Mouse (Mus musculus): ENCODE data around the gene Zc3h4. TPM values are rescaled to one million over a fixed set of nuclear protein-coding genes. Genes with fewer than 3 reads are reported as not detected.

Zc3h4 gene
- polyA plus RNA-seq, 1 experiment from 2014 or later: 7.0 TPM

GRCm38 (mm10) chr7:16465160-16465559 lies 64.5 kb downstream of the Zc3h4 start:
- H3K27me3 ChIP-seq (ENCODE audit: control insufficient read depth, insufficient read depth, low read depth, low read length): peaks cover 9% of the 10 kb centered on the region; the same call in 1 of the 2 replicates
- 4% methylated on average over 8 of the region's 8 CpGs for WGBS (ENCODE audit: insufficient replicate concordance)

DNA sequence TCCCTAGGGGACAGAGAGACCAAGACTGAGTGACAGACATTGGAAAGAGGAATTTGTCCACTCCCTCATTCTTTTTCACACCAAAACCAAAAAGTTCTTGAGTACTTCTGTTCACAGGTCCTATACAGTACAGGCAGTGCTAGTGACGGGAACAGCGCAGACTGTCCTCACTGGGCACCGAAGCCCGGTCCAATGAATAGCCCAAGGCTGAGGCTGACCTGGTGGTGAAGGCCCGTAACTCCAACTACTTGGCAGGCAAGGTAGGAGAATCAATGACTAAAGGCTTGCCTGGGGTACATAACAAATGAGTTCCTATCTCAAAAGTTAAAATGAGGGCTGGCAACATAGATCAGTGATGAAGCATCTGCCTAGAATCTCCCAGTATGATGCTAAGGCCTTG lies 64.9 kb downstream of the Zc3h4 start:
- 77% methylated on average over 5 of the region's 5 CpGs for WGBS (ENCODE audit: insufficient replicate concordance)
- H3K27ac ChIP-seq (ENCODE audit: low read length): no peak overlapping the region
- no peak for ATAC-seq (ENCODE audit: low read depth)
- no peak overlapping the region for H3K9ac ChIP-seq (ENCODE audit: low read depth, low read length)
- H3K27me3 ChIP-seq (ENCODE audit: control insufficient read depth, insufficient read depth, low read depth, low read length): peaks cover 9% of the 10 kb centered on the region; the same call in 1 of the 2 replicates
- H3K4me3 ChIP-seq (ENCODE audit: low read depth, low read length): no peak overlapping the region
- no peaks in the 10 kb centered on the region for H3K9me3 ChIP-seq (replicated peaks; ENCODE audit: control insufficient read depth, low read length)
- no peaks in the 10 kb centered on the region for H3K4me1 ChIP-seq (ENCODE audit: control insufficient read depth, low read depth, low read length)
- H3K4me2 ChIP-seq (ENCODE audit: low read depth, low read length): no peak overlapping the region
- no peaks in the 10 kb centered on the region for H3K36me3 ChIP-seq (ENCODE audit: control insufficient read depth, insufficient read depth)

More at GRCm38 (mm10) chr7:16465160-16465559, 64.5 kb downstream of the Zc3h4 start:
- Histone ChIP-seq H3K4me3 (ENCODE audit: low read depth, low read length) (no peak overlapping the region), H3K36me3 (ENCODE audit: control insufficient read depth, insufficient read depth) (no peaks in the 10 kb centered on the region), H3K9me3 (replicated peaks; ENCODE audit: control insufficient read depth, low read length) (no peaks in the 10 kb centered on the region), H3K27ac (ENCODE audit: low read length) (no peak overlapping the region), H3K9ac (ENCODE audit: low read depth, low read length) (no peak overlapping the region), H3K4me2 (ENCODE audit: low read depth, low read length) (no peak overlapping the region), H3K4me1 (ENCODE audit: control insufficient read depth, low read depth, low read length) (no peaks in the 10 kb centered on the region)
- peak; percentile 39 for ATAC-seq (ENCODE audit: low read depth)

DNA sequence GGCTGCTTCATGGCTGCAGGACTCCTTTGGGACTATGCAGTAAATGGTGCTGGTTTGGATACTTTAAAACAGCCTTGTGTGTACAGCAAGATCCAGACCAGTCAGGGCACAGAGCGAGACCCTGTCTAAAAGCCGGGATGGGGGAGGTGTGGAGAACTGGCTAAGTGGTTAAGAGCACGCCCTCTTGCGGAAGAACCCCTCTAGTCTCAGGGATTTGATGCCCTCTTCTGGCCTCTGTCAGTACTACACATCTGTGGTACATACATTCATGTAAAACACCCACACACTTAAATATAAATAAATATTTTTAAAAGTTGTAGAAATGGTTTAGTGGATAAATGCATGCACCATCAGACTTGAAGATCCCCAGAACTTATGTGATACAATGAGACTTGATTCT lies 65.9 kb downstream of the Zc3h4 start:
- Histone ChIP-seq H3K4me1 (ENCODE audit: control insufficient read depth, low read depth, low read length) (no peaks in the 10 kb centered on the region), H3K36me3 (ENCODE audit: control insufficient read depth, insufficient read depth) (no peaks in the 10 kb centered on the region), H3K27me3 (ENCODE audit: control insufficient read depth, insufficient read depth, low read depth, low read length) (peaks cover 12% of the 10 kb centered on the region), H3K4me2 (ENCODE audit: low read depth, low read length) (no peak overlapping the region), H3K4me3 (ENCODE audit: low read depth, low read length) (no peak overlapping the region), H3K9ac (ENCODE audit: low read depth, low read length) (no peak overlapping the region), H3K27ac (ENCODE audit: low read length) (no peak overlapping the region), H3K9me3 (replicated peaks; ENCODE audit: control insufficient read depth, low read length) (no peaks in the 10 kb centered on the region)
- 51% methylated on average over 4 of the region's 4 CpGs for WGBS (ENCODE audit: insufficient replicate concordance)
- no peak for ATAC-seq (ENCODE audit: low read depth)

GRCm38 (mm10) chr7:16468115-16468514 lies 67.4 kb downstream of the Zc3h4 start:
- Histone ChIP-seq H3K27ac (ENCODE audit: low read length) (no peak overlapping the region), H3K27me3 (ENCODE audit: control insufficient read depth, insufficient read depth, low read depth, low read length) (peaks cover 19% of the 10 kb centered on the region), H3K9ac (ENCODE audit: low read depth, low read length) (no peak overlapping the region), H3K4me2 (ENCODE audit: low read depth, low read length) (no peak overlapping the region), H3K4me1 (ENCODE audit: control insufficient read depth, low read depth, low read length) (no peaks in the 10 kb centered on the region), H3K36me3 (ENCODE audit: control insufficient read depth, insufficient read depth) (no peaks in the 10 kb centered on the region), H3K4me3 (ENCODE audit: low read depth, low read length) (no peak overlapping the region), H3K9me3 (replicated peaks; ENCODE audit: control insufficient read depth, low read length) (no peaks in the 10 kb centered on the region)
- ATAC-seq (ENCODE audit: low read depth): no peak
- 22% methylated on average over 5 of the region's 5 CpGs for WGBS (ENCODE audit: insufficient replicate concordance)

GRCm38 (mm10) chr7:16471549-16471948 lies 70.8 kb downstream of the Zc3h4 start:
- H3K9me3 ChIP-seq (replicated peaks; ENCODE audit: control insufficient read depth, low read length): no peaks in the 10 kb centered on the region
- no peak overlapping the region for H3K9ac ChIP-seq (ENCODE audit: low read depth, low read length)
- peaks cover 53% of the 10 kb centered on the region for H3K27me3 ChIP-seq (ENCODE audit: control insufficient read depth, insufficient read depth, low read depth, low read length)
- peaks cover 5% of the 10 kb centered on the region for H3K4me1 ChIP-seq (ENCODE audit: control insufficient read depth, low read depth, low read length)
- no peaks in the 10 kb centered on the region for H3K36me3 ChIP-seq (ENCODE audit: control insufficient read depth, insufficient read depth)
- ATAC-seq (ENCODE audit: low read depth): no peak
- H3K4me2 ChIP-seq (ENCODE audit: low read depth, low read length): no peak overlapping the region
- H3K4me3 ChIP-seq (ENCODE audit: low read depth, low read length): no peak overlapping the region
- WGBS (ENCODE audit: insufficient replicate concordance): 24% methylated on average over 9 of the region's 9 CpGs
- no peak overlapping the region for H3K27ac ChIP-seq (ENCODE audit: low read length)

- H3K27me3 ChIP-seq (ENCODE audit: control insufficient read depth, insufficient read depth, low read depth, low read length): peaks cover 60% of the 10 kb centered on the region
- no peak overlapping the region for H3K4me3 ChIP-seq (ENCODE audit: low read depth, low read length)
- no peak for ATAC-seq (ENCODE audit: low read depth)
- no peak overlapping the region for H3K27ac ChIP-seq (ENCODE audit: low read length)
- no peak overlapping the region for H3K9ac ChIP-seq (ENCODE audit: low read depth, low read length)
- H3K4me2 ChIP-seq (ENCODE audit: low read depth, low read length): no peak overlapping the region
- H3K4me1 ChIP-seq (ENCODE audit: control insufficient read depth, low read depth, low read length): peaks cover 5% of the 10 kb centered on the region
- no peaks in the 10 kb centered on the region for H3K9me3 ChIP-seq (replicated peaks; ENCODE audit: control insufficient read depth, low read length)
- 16% methylated on average over 17 of the region's 17 CpGs for WGBS (ENCODE audit: insufficient replicate concordance)
- no peaks in the 10 kb centered on the region for H3K36me3 ChIP-seq (ENCODE audit: control insufficient read depth, insufficient read depth)
Measured at GRCm38 (mm10) chr7:16472116-16472709, 71.5 kb downstream of the Zc3h4 start.

DNA sequence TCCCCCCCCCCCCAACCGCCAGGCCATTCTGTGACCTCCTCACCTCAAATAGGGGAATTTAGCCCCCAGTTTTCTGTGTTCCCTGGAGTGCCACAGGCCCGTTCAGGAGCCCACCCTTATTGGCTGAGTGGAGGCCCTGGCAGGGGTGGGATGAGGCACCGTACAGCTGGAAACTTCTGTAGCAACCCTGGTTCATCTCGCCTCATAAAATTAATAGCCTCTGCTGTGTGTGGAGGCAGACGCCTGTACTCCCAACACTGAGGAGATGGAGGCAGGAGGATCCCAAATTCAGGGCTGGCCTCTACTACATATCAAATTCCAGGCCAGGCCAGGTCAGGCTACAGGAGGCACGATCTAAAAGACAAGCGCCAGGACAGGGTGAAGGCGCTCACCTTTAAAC lies 73.1 kb downstream of the Zc3h4 start:
- Histone ChIP-seq H3K27me3 (ENCODE audit: control insufficient read depth, insufficient read depth, low read depth, low read length) (peaks cover 65% of the 10 kb centered on the region), H3K27ac (ENCODE audit: low read length) (no peak overlapping the region), H3K9ac (ENCODE audit: low read depth, low read length) (no peak overlapping the region), H3K9me3 (replicated peaks; ENCODE audit: control insufficient read depth, low read length) (no peaks in the 10 kb centered on the region), H3K4me2 (ENCODE audit: low read depth, low read length) (no peak overlapping the region), H3K4me3 (ENCODE audit: low read depth, low read length) (no peak overlapping the region), H3K36me3 (ENCODE audit: control insufficient read depth, insufficient read depth) (no peaks in the 10 kb centered on the region), H3K4me1 (ENCODE audit: control insufficient read depth, low read depth, low read length) (peaks cover 5% of the 10 kb centered on the region)
- 52% methylated on average over 8 of the region's 8 CpGs for WGBS (ENCODE audit: insufficient replicate concordance)
- ATAC-seq (ENCODE audit: low read depth): no peak

- Histone ChIP-seq H3K9ac (ENCODE audit: low read depth, low read length) (no peak overlapping the region), H3K27ac (ENCODE audit: low read length) (no peak overlapping the region), H3K4me1 (ENCODE audit: control insufficient read depth, low read depth, low read length) (peaks cover 5% of the 10 kb centered on the region), H3K4me2 (ENCODE audit: low read depth, low read length) (0 out of 2 replicates have a peak overlapping the region, but pooled peaks have one; percentile 27), H3K4me3 (ENCODE audit: low read depth, low read length) (0 out of 2 replicates have a peak overlapping the region, but pooled peaks have one; percentile 8), H3K36me3 (ENCODE audit: control insufficient read depth, insufficient read depth) (no peaks in the 10 kb centered on the region), H3K9me3 (replicated peaks; ENCODE audit: control insufficient read depth, low read length) (no peaks in the 10 kb centered on the region), H3K27me3 (ENCODE audit: control insufficient read depth, insufficient read depth, low read depth, low read length) (peaks cover 65% of the 10 kb centered on the region)
- ATAC-seq (ENCODE audit: low read depth): no peak
- 7% methylated on average over 33 of the region's 33 CpGs for WGBS (ENCODE audit: insufficient replicate concordance)
Measured at GRCm38 (mm10) chr7:16474445-16474844, 73.7 kb downstream of the Zc3h4 start.

- no peaks in the 10 kb centered on the region for H3K9me3 ChIP-seq (replicated peaks; ENCODE audit: control insufficient read depth, low read length)
- 0 out of 2 replicates have a peak overlapping the region, but pooled peaks have one; percentile 3 for H3K4me2 ChIP-seq (ENCODE audit: low read depth, low read length)
- H3K27me3 ChIP-seq (ENCODE audit: control insufficient read depth, insufficient read depth, low read depth, low read length): peaks cover 65% of the 10 kb centered on the region
- WGBS (ENCODE audit: insufficient replicate concordance): 4% methylated on average over 23 of the region's 23 CpGs
- no peak overlapping the region for H3K27ac ChIP-seq (ENCODE audit: low read length)
- H3K4me1 ChIP-seq (ENCODE audit: control insufficient read depth, low read depth, low read length): peaks cover 5% of the 10 kb centered on the region
- H3K4me3 ChIP-seq (ENCODE audit: low read depth, low read length): no peak overlapping the region
- H3K36me3 ChIP-seq (ENCODE audit: control insufficient read depth, insufficient read depth): no peaks in the 10 kb centered on the region
- no peak overlapping the region for H3K9ac ChIP-seq (ENCODE audit: low read depth, low read length)
- no peak for ATAC-seq (ENCODE audit: low read depth)
Measured at GRCm38 (mm10) chr7:16475321-16475720, 74.6 kb downstream of the Zc3h4 start.
